Mouse (Mus musculus): ENCODE measurements around the gene Irak2.

DNA sequence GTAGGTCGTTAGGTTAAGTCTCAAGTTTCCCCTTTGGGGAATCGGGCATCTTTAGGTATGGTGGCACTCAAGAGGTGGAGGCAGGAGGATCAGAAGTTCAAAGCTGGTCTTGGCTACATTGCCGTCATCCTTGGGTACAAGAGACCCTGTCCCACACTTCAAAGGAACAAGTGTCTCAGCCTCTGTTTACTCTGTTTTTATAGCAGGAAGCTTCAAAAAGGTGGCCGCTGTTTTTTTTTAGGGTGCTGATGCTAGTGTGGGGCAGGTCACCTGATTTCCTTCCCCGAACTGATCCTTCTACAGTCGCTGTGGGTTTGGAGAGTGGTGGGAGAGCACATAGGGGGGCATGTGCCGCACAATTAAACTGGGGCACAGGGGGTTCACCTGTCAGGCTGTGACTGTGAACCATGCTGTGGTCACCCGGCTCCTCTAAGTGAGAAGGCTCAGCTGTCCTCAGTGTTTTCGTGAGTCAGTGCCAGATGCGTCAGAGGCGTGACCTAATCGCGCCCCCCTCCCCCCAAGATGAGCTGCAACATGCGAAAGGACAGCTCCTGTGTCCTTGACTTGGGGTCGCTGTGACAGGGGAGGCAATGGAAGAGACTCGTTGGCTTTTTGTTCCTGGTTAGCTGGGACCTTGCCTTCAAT, 16.6 kb downstream of the Irak2 start:
- no peak for TF ChIP-seq POLR2A (IDR thresholded peaks at IDR 0.05; ENCODE audit: low read depth, low read length)
- TF ChIP-seq CTCF (IDR thresholded peaks at IDR 0.05; ENCODE audit: borderline replicate concordance, insufficient read depth, low read length): no peak
